Mouse (Mus musculus) c-Kit-positive CD71-negative TER-119-negative erythroid progenitor cells, embryonic 14.5 days (primary cell): ENCODE results near the gene Gpbp1l1.

ENCODE experiments used
- DNase-seq: peaks from one replicate; pipeline ENCODE4 v3.0.0-alpha.2; 2013; ENCODE audit warnings: low read depth

Gpbp1l1 gene

DNA sequence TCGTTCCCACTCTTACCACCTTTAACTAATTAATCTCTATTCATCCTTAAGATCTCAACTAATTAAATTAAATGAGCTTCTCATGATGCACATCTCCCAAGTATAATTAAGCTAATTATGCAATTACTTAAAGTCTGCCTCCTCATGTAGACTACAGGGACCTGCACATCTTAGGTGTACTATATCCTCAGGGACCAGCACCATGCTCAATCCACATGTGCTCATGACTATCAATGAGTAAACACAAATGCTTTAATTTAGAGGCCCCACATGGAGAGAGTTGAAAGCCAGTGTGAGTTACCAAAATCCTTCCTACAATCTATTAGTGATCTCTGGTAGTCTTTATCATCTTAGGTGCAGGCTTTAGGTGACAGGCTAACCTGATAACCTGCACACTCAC, 77.7 kb downstream of the Gpbp1l1 start:
- no peak for DNase-seq

DNA sequence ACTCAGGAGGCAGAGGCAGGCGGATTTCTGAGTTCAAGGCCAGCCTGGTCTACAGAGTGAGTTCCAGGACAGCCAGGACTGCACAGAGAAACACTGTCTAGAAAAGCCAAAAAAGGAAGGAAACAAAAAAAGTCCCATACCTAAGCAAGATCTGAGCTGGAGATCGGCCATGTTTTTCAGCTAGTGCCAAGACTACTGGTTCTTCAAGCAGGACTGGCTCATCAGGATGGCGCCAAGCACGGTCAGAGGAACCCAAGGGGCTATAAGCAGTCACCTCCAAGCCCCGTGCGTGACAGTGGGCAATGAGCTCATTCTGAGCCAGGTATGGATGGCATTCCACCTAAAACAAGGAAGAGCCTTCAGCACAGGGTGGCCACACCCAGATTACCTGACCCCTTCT, 81.4 kb downstream of the Gpbp1l1 start:
- no peak for DNase-seq

DNA sequence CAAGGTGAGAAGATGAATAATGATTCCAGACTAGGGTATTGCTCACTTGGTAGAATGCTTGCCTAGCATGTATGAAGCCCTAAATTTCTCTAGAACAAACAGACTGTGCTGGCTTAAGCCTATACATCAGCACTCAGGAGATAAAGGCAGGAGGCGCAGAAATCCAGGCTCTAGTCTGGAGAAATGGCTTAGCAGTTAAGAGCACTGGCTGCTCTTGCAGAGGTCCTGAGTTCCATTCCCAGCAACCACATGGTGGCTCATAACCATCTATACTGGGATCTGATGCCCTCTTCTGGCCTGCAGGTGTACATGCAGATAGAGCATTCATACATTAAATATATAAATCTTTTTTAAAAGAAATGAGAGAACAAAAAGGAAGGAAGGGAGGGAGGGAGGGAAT, 84.6 kb downstream of the Gpbp1l1 start:
- DNase-seq = no peak
